Mouse (Mus musculus) olfactory bulb, adult 2 months (tissue): Measurements from ENCODE around the gene Nprl3. TPM values are rescaled to one million over a fixed set of nuclear protein-coding genes. Genes with fewer than 3 reads are reported as not detected.

Experiments
- H3K27ac ChIP-seq: fragments of 200-500 bp; 2 replicates; pipeline ENCODE4 v1.5.1; 2012; ENCODE audit warnings: low read depth, low read length; ENCODE audit not compliant: insufficient read depth
- H3K4me1 ChIP-seq: fragments of 200-500 bp; 2 replicates; pipeline ENCODE4 v1.6.1; 2012; ENCODE audit warnings: low read length; ENCODE audit not compliant: control insufficient read depth, insufficient read depth
- H3K4me3 ChIP-seq: fragments of 200-500 bp; 2 replicates; pipeline ENCODE4 v1.5.1; 2012; ENCODE audit warnings: mild to moderate bottlenecking, low read depth, low read length, moderate library complexity; ENCODE audit not compliant: insufficient read depth
- CTCF ChIP-seq: fragments of 200-500 bp; IDR thresholded peaks from 2 replicates; pipeline ENCODE4 v1.5.1; 2012; ENCODE audit warnings: low read depth, mild to moderate bottlenecking, low read length, moderate library complexity; ENCODE audit not compliant: insufficient read depth
- POLR2A ChIP-seq: fragments of 200-500 bp; IDR thresholded peaks from 2 replicates; pipeline ENCODE4 v1.6.1; 2012; ENCODE audit warnings: mild to moderate bottlenecking, low read depth, low read length, moderate library complexity; ENCODE audit not compliant: insufficient read depth
- WGBS: fragments of 180-500 bp; shearing (Covaris S2); methylation state at CpG from one replicate; pipeline ENCODE4 v1.1.7; 2018; 5-methylcytosine and 5-hydroxymethylcytosine counted together
- polyA plus RNA-seq: library from polyadenylated mRNA; stranded (reverse); fragments of >200 nt; gene quantifications from 2 replicates; pipeline ENCODE4 v1.2.4, GENCODE M21; 2012; ENCODE audit warnings: low replicate concordance; ENCODE audit not compliant: missing spikeins, insufficient read depth, insufficient read length

The Nprl3 gene
- polyA plus RNA-seq, 1 experiment, result not detected

DNA sequence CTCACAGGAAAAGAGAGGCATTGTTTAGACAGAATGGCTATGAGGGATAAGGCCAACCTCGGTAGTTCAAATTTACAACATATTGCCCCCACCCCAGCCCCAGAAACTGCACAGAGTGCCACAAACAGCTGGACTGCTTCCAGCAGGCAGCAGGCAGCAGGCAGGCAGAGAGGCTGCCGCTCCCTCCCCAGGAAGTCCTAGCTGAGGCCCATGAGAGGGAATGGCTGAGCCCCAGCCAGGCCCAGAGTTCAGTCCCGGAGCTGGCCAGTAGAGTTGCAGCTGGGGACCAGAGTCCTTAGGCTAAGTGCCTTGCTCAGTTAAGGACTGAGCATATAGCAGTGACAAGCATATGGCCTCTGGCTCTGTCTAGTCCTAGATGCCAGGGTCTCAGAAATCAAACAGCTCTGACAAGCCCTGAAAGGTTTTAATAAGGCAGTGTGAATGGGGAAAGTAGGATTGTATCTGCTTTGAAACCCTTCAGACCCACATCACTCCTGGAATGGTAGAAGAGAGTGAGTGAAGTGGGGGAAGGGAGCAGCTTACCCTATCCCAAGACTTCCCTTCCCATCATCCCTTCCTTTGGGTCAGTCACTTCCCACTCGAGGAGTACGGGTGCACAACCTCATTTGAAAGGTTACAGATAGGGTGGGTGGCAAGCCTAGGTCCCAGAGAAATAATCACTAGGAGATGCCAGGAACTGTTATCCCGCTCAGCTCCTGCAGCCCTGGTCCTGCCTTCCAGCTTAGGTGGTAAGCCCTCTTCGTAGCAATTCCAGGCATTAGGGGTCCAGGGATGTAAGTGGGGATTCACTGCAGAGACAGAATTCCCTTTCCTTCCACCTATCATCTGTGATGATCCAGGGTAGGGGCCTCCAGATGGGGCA is 42.0 kb downstream of the Nprl3 start:
- Histone ChIP-seq H3K4me1 (peaks cover 33% of the 10 kb centered on the region), H3K27ac (0 out of 2 replicates have a peak overlapping the region, but pooled peaks have one; percentile 8), H3K4me3 (no peak overlapping the region)
- TF ChIP-seq POLR2A (no peak), CTCF (no peak)
- 57% methylated on average over 7 of the region's 7 CpGs for WGBS

DNA sequence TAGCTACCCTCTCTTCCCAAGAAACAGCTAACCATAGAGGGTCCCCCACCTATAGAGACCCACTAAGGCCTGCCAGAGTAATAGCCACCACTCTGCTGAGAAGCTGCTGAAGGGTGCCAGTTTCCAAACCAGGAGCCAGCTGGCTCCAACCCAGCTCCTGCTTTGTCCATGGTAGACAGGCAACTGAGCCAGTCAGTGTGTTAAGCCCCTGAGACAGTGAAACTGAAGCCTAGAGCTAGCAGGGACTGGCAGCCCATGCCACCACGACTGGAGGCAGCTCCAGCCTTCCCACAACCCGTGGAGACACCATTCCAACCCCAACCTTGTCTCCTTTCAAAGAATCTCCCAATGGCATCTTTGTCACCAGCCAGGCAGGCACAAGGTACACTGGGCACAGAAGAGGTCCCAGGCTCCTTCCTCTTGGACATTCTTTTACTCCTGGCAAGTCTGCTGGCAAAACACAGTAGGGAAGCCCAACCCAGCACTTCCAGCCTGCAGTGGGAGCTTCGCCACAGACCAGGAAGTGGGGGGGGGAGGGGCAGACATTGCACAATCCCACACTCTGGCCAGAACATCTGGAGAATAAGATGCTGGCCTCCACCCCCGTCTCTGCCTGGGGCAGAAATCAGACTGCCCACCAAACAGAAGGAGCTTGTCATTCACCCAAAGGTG is 42.9 kb downstream of the Nprl3 start:
- no peak for TF ChIP-seq CTCF
- TF ChIP-seq POLR2A, result no peak
- WGBS, result 26% methylated on average over 4 of the region's 4 CpGs
- H3K27ac ChIP-seq, result no peak overlapping the region

DNA sequence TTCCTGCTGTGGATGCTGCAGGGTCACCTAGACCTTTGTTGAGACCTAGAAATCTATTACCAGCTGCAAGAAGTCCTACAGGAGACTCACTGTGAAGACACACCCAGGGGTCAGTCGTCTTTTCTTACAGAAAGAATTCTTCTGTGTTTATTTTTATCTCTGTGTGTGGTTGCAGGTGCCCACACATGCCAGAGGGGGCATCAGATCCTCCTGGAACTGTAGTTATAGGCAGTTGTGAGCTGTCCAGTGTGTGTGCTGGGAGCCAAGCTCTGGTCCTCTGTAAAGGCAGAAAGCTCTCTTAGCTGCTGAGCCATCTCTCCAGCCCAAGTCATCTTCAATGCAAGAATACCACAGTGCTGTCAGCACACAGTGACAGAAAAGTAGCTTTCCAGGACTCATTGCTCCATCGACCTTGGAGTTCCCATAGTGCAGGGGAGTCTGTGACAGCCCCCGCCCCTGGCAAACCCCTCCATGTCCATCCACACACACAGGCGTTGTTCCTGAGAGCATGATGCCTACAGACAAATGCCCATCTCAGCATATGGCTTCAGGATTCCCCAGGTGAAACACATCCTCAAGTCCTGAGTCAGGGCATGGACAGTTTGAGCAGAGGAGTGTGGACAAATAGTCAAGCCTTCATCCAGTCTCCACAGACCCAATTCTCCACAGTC is 44.1 kb downstream of the Nprl3 start:
- Histone ChIP-seq H3K4me3 (no peak overlapping the region), H3K27ac (no peak overlapping the region), H3K4me1 (peaks cover 37% of the 10 kb centered on the region)
- 78% methylated on average over 4 of the region's 4 CpGs for whole genome bisulfite sequencing
- TF ChIP-seq POLR2A, result no peak
- no peak for TF ChIP-seq CTCF

More for the DNA sequence above, 42.9 kb downstream of the Nprl3 start:
- peaks cover 33% of the 10 kb centered on the region for H3K4me1 ChIP-seq
- H3K4me3 ChIP-seq, result no peak overlapping the region

DNA sequence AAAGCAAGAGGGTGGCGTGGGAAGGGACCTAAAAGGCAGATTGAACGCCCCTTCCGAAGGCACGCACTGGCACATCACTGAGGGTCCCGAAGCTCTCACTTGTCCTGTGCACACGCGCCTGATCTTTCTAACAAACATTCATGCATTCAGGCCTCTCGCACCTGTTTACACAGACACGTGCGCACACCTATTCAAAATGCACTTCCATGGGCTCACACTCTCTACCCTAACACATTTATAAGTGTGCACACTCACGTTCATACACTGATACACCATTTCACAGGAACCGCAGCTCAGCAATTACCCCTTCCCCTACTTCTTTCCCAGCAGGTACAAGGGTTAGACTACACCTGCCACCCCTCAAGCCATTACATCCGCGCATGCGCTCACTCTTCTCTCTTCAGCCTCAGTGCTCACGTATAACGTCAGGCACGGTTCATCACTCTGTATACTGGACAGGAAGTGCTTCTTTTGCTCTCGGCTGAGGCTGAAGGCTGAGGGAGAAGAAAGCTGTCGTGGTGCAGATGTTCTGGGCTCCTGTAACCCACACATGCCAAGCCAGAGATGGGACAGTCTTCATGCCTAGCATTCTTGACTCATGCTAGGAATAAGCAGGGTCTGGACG is 44.8 kb downstream of the Nprl3 start:
- WGBS, result 21% methylated on average over 21 of the region's 21 CpGs
- H3K4me1 ChIP-seq, result peaks cover 37% of the 10 kb centered on the region
- TF ChIP-seq POLR2A (no peak), CTCF (no peak)
- no peak overlapping the region for H3K27ac ChIP-seq
- H3K4me3 ChIP-seq, result peak overlapping the region; percentile 72

DNA sequence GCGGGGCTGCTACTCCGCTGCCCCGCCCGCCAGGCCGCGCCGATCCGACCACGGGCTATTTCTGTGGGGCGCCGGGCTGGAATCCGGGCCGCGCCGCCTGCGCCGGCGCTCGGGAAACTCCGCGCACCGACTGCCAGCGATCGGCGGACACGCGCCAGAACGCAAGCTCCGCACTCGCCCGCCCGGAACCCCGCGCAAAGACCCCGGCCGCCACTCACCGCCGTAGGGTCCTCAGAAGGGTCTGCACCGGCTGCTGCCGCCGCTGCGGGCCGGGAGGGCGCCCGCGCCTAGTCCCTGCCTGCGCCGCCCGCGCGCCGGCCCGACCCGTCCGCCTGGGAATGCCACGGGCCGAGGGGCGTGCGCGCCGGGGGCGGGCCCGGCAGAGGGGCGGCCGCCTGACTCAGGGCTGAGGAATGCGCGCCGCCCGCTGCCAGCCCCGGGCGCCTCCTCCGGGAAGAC is 45.5 kb downstream of the Nprl3 start, which contains the start of gene Rhbdf1:
TSS of gene Rhbdf1 (minus strand) at position 350 of the 459 bp plus-strand sequence.
- Histone ChIP-seq H3K4me1 (peaks cover 37% of the 10 kb centered on the region), H3K27ac (peak within 1 kb of the TSS; percentile 33), H3K4me3 (peak within 1 kb of the TSS; percentile 72)
- no peak for TF ChIP-seq CTCF
- under 1% methylated on average over 72 of the region's 72 CpGs for WGBS

DNA sequence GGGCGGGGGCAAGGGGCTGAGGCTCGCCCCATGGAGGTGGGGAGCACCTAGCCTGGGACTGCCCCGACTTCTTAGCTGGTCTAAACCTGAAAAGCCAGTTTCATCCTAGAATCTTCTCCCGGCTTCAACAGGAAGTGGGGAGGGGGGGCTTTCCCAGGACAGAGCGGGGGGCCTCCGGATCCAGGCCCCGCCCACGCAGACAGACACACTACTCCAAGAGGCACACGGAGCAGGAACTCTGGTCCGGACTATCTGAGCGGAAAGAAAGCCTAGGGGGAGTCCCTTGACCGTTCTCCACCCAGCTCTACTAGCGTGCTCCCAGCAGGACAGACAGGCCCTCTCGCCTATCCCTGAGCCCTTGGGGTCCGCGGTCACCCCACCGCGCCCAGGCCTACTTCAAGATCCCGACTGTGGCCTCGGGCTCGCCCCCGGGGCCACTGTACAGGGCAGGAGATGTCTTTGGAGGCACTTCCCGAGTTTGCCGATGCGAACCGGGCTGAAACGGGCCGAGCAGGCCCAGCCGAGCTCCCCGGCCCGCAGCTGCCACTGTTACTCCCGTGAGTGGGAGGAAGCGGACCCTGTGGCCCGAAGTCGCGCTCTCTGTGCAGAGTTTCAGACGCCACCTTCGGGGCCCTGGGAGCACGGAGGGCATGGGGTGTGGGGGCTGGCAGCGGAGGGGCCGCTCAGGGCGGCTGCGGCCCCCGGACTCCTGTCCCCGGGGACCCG is 46.1 kb downstream of the Nprl3 start:
- Histone ChIP-seq H3K4me3 (peak overlapping the region; percentile 72), H3K27ac (peak overlapping the region; percentile 33), H3K4me1 (peaks cover 37% of the 10 kb centered on the region)
- WGBS, result 7% methylated on average over 46 of the region's 46 CpGs
- TF ChIP-seq CTCF (no peak), POLR2A (no peak)

DNA sequence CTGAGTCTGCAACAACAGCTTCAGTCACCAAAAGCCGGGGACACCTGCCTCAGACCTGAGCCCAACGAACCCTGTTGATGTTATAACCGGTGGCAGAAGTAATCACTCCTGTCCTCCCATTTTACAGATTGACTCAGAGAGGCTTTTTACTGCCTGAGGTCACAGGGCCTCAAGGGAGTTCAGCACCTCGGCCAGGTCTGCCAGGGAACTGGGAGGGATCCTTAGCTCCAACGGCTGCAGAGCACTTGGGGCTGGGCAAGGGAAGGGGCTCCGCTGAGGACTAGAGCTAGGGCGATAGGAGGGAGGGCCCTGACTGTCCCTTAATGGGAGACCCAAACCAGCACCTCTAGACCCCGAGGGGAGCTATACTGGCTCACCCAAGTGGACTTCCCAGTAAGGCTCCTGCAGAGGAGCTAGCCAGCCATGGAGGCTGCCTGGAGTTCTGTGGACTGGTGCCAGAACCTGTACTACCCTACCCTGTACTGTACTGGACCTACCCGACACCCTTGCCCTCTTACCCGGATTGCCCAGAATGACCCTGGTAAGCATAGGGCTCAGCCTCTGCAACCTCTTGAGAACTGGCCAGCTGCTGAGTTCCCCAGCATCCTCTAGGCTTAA is 46.8 kb downstream of the Nprl3 start:
- no peak overlapping the region for H3K27ac ChIP-seq
- TF ChIP-seq POLR2A (no peak), CTCF (no peak)
- 73% methylated on average over 10 of the region's 10 CpGs for WGBS
- peak overlapping the region; percentile 72; the same call in 1 of the 2 replicates for H3K4me3 ChIP-seq
- H3K4me1 ChIP-seq, result peaks cover 32% of the 10 kb centered on the region
